Mouse (Mus musculus) bone marrow, adult 2 months (tissue): ENCODE data around the gene Swt1.

Experiments
- CTCF ChIP-seq: fragments of 200-500 bp; IDR thresholded peaks from 2 replicates; pipeline ENCODE4 v1.5.1; 2011; ENCODE audit warnings: low read length, control low read depth; ENCODE audit not compliant: control insufficient read depth, insufficient read depth
- POLR2A ChIP-seq: fragments of 200-500 bp; IDR thresholded peaks from 2 replicates; pipeline ENCODE4 v1.6.1; 2011; ENCODE audit warnings: low read depth, mild to moderate bottlenecking, control low read depth, low read length, borderline replicate concordance; ENCODE audit not compliant: control insufficient read depth

GRCm38 (mm10) chr1:151366944-151367605 is 61.2 kb downstream of the Swt1 start:
- TF ChIP-seq POLR2A (no peak), CTCF (no peak)
